Mouse (Mus musculus) liver, adult (tissue): ENCODE results near the gene Rpl14.

ENCODE experiments used
- GATA4 ChIP-seq: IDR thresholded peaks from 2 replicates; pipeline ENCODE4 v1.6.1; 2014; ENCODE audit warnings: mild to moderate bottlenecking, low read length; ENCODE audit not compliant: insufficient replicate concordance

Rpl14 gene

GRCm38 (mm10) chr9:120570741-120571592 is at the start of gene Rpl14:
TSS of gene Rpl14 (plus strand) at chr9:120571444.
- TF ChIP-seq GATA4: no peak

GRCm38 (mm10) chr9:120527270-120527669 is 44.0 kb upstream of the Rpl14 start:
- TF ChIP-seq GATA4: no peak

- TF ChIP-seq GATA4: no peak
These were observed 43.3 kb upstream of the Rpl14 start for GRCm38 (mm10) chr9:120527919-120528318.

GRCm38 (mm10) chr9:120528815-120529510 is 42.3 kb upstream of the Rpl14 start:
- no peak for TF ChIP-seq GATA4

- TF ChIP-seq GATA4: no peak
These were observed 40.8 kb upstream of the Rpl14 start for GRCm38 (mm10) chr9:120530471-120530870.

- TF ChIP-seq GATA4: no peak
These were observed 39.2 kb upstream of the Rpl14 start for GRCm38 (mm10) chr9:120532062-120532461.

GRCm38 (mm10) chr9:120532691-120533090 is 38.6 kb upstream of the Rpl14 start:
- no peak for TF ChIP-seq GATA4

- no peak for TF ChIP-seq GATA4
These were observed 31.5 kb upstream of the Rpl14 start, which contains the start of gene Entpd3 for GRCm38 (mm10) chr9:120539662-120540251. TSS of gene Entpd3 (plus strand) at chr9:120539818.

- no peak for TF ChIP-seq GATA4
These were observed 29.8 kb upstream of the Rpl14 start for GRCm38 (mm10) chr9:120541411-120541810.

- no peak for TF ChIP-seq GATA4
These were observed 29.0 kb upstream of the Rpl14 start for GRCm38 (mm10) chr9:120542241-120542640.

- no peak for TF ChIP-seq GATA4
These were observed 25.2 kb upstream of the Rpl14 start for GRCm38 (mm10) chr9:120545994-120546393.

- TF ChIP-seq GATA4: no peak
These were observed 24.8 kb upstream of the Rpl14 start for GRCm38 (mm10) chr9:120546482-120546881.

- no peak for TF ChIP-seq GATA4
These were observed 24.1 kb upstream of the Rpl14 start for GRCm38 (mm10) chr9:120547026-120547668.

- no peak for TF ChIP-seq GATA4
These were observed 20.5 kb upstream of the Rpl14 start for GRCm38 (mm10) chr9:120550778-120551177.

- no peak for TF ChIP-seq GATA4
These were observed 7.7 kb upstream of the Rpl14 start for GRCm38 (mm10) chr9:120563590-120563989.
